Mouse (Mus musculus): ENCODE data around the gene Xlr. TPM values are rescaled to one million over a fixed set of nuclear protein-coding genes. Genes with fewer than 3 reads are reported as not detected.
"Not testable (repeated sequence)": the region's sequence is repeated elsewhere in the genome, so short reads cannot be mapped to it uniquely, and the experiment has no call there.

Xlr gene
- total RNA-seq (2017) = 1.9 to 3.0 TPM in 2 of 3 replicates, not detected in the other

- not testable (repeated sequence) for ATAC-seq (replicated peaks; ENCODE audit: insufficient number of reproducible peaks, low FRiP score, low TSS enrichment, poor library complexity, severe bottlenecking)
Measured at GRCm38 (mm10) chrX:53797519-53797918, at the start of gene Xlr. TSS of gene Xlr (minus strand) at chrX:53797706.

- no peak for ATAC-seq (replicated peaks; ENCODE audit: insufficient number of reproducible peaks, low FRiP score, low TSS enrichment, poor library complexity, severe bottlenecking)
Measured at GRCm38 (mm10) chrX:53799074-53799473, 1.6 kb upstream of the Xlr start.

- no peak for ATAC-seq (replicated peaks; ENCODE audit: insufficient number of reproducible peaks, low FRiP score, low TSS enrichment, poor library complexity, severe bottlenecking)
Measured at GRCm38 (mm10) chrX:53776276-53776675, 21.2 kb downstream of the Xlr start, which contains the start of gene Zfp36l3. TSS of gene Zfp36l3 (minus strand) at chrX:53776394.

GRCm38 (mm10) chrX:53757736-53758135 lies 39.8 kb downstream of the Xlr start, which contains the start of gene 1700013H16Rik:
TSS of gene 1700013H16Rik (minus strand) at chrX:53757831.
- ATAC-seq (replicated peaks; ENCODE audit: insufficient number of reproducible peaks, low FRiP score, low TSS enrichment, poor library complexity, severe bottlenecking) = no peak

- ATAC-seq (replicated peaks; ENCODE audit: insufficient number of reproducible peaks, low FRiP score, low TSS enrichment, poor library complexity, severe bottlenecking) = no peak
Measured at GRCm38 (mm10) chrX:53752851-53753250, 44.7 kb downstream of the Xlr start.

GRCm38 (mm10) chrX:53728967-53729366 lies 68.5 kb downstream of the Xlr start:
- no peak for ATAC-seq (replicated peaks; ENCODE audit: insufficient number of reproducible peaks, low FRiP score, low TSS enrichment, poor library complexity, severe bottlenecking)

Other genes with a start within 250 kb of the Xlr start
- gene Rtl8c, start 189.7 kb downstream of the Xlr start, total RNA-seq (2017) = 3.0 TPM in 1 of 3 replicates, not detected in the others
- gene Gm14597, start 188.7 kb downstream of the Xlr start, total RNA-seq (2017) = not detected in 3 replicates
- gene Rtl8a, start 154.0 kb downstream of the Xlr start, total RNA-seq (2017) = 1.2 to 1.7 TPM (median 1.6 TPM) in 3 replicates
- gene Rtl8b, start 127.3 kb downstream of the Xlr start, total RNA-seq (2017) = 0.96 to 4.9 TPM (median 1.9 TPM) in 3 replicates
- gene 4930502E18Rik, start 72.9 kb downstream of the Xlr start, total RNA-seq (2017) = not detected in 3 replicates
- gene 1700013H16Rik, start 39.9 kb downstream of the Xlr start, total RNA-seq (2017) = not detected in 3 replicates
- gene Zfp36l3, start 21.3 kb downstream of the Xlr start, total RNA-seq (2017) = not detected in 3 replicates

Measured in monocyte, adult 5-6 weeks (primary cell).